Mouse (Mus musculus) MN1 (cell line): ENCODE results near the gene Dpf3.

Experiments
- DNase-seq: peaks from one replicate; pipeline ENCODE4 v3.0.0-alpha.2; 2016; ENCODE audit warnings: low spot score

The Dpf3 gene

GRCm38 (mm10) chr12:83286496-83287492, 200.7 kb downstream of the Dpf3 start:
- no peak for DNase-seq

GRCm38 (mm10) chr12:83283591-83284320, 203.8 kb downstream of the Dpf3 start:
- DNase-seq, result no peak

GRCm38 (mm10) chr12:83277537-83278441, 209.7 kb downstream of the Dpf3 start:
- DNase-seq, result peak; percentile 80

GRCm38 (mm10) chr12:83271215-83271614, 216.3 kb downstream of the Dpf3 start:
- peak; percentile 57 for DNase-seq

GRCm38 (mm10) chr12:83268504-83268922, 219.0 kb downstream of the Dpf3 start:
- DNase-seq, result peak; percentile 68

GRCm38 (mm10) chr12:83260540-83260939, 227.0 kb downstream of the Dpf3 start:
- no peak for DNase-seq

- no peak for DNase-seq
Measured at GRCm38 (mm10) chr12:83254399-83254798, 233.1 kb downstream of the Dpf3 start.

GRCm38 (mm10) chr12:83249066-83249465, 238.4 kb downstream of the Dpf3 start:
- peak; percentile 25 for DNase-seq

- DNase-seq, result peak; percentile 75
Measured at GRCm38 (mm10) chr12:83248636-83249035, 238.9 kb downstream of the Dpf3 start.

GRCm38 (mm10) chr12:83247669-83248068, 239.8 kb downstream of the Dpf3 start:
- peak; percentile 16 for DNase-seq

- peak; percentile 27 for DNase-seq
Measured at GRCm38 (mm10) chr12:83241022-83241421, 246.5 kb downstream of the Dpf3 start.

GRCm38 (mm10) chr12:83240571-83240970, 246.9 kb downstream of the Dpf3 start:
- no peak for DNase-seq

GRCm38 (mm10) chr12:83235781-83236180, 251.7 kb downstream of the Dpf3 start:
- DNase-seq, result no peak

GRCm38 (mm10) chr12:83234981-83235380, 252.5 kb downstream of the Dpf3 start:
- DNase-seq, result no peak

- no peak for DNase-seq
Measured at GRCm38 (mm10) chr12:83233651-83234050, 253.9 kb downstream of the Dpf3 start.

- no peak for DNase-seq
Measured at GRCm38 (mm10) chr12:83232916-83233315, 254.6 kb downstream of the Dpf3 start.

- no peak for DNase-seq
Measured at GRCm38 (mm10) chr12:83231258-83231657, 256.3 kb downstream of the Dpf3 start.

- DNase-seq, result no peak
Measured at GRCm38 (mm10) chr12:83229683-83230082, 257.8 kb downstream of the Dpf3 start.

- DNase-seq, result no peak
Measured at GRCm38 (mm10) chr12:83227014-83227413, 260.5 kb downstream of the Dpf3 start.

GRCm38 (mm10) chr12:83220964-83221363, 266.6 kb downstream of the Dpf3 start:
- no peak for DNase-seq

GRCm38 (mm10) chr12:83213879-83214341, 273.6 kb downstream of the Dpf3 start:
- DNase-seq, result peak; percentile 58

- DNase-seq, result no peak
Measured at GRCm38 (mm10) chr12:83211976-83212375, 275.5 kb downstream of the Dpf3 start.
